Mouse (Mus musculus): ENCODE results near the gene Snx5. TPM values are rescaled to one million over a fixed set of nuclear protein-coding genes. Genes with fewer than 3 reads are reported as not detected.

The Snx5 gene
- polyA plus RNA-seq, 1 experiment from 2014 or later = 98.9 TPM

GRCm38 (mm10) chr2:144280568-144280967 lies 9.9 kb upstream of the Snx5 start:
- Histone ChIP-seq H3K27ac (no peak overlapping the region), H3K9ac (no peak overlapping the region), H3K4me1 (no peaks in the 10 kb centered on the region), H3K36me3 (replicated peaks) (peaks cover 21% of the 10 kb centered on the region), H3K27me3 (no peaks in the 10 kb centered on the region), H3K4me2 (no peak overlapping the region), H3K9me3 (no peaks in the 10 kb centered on the region), H3K4me3 (replicated peaks) (no peak overlapping the region)
- 74% methylated on average over 3 of the region's 3 CpGs for WGBS
- no peak for ATAC-seq (ENCODE audit: low FRiP score)

DNA sequence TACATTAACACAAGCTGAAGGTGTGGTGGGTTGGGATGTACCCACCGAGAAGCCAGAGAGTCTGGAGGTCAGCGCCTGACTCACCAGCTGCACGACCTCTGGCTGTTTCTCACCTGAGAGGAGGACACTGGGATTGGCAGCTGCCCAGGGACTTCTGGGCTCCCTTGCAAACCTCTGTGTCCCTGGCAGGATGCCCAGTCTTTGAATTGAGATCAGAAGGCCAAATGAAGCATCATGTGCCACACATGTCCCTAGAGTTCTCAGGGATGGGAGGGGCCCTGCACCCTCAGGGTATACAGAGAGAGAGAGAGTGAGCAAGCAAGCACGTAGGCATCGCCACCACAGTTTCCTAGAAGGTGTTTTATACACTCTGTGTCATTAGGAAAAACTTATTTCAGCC lies 9.0 kb upstream of the Snx5 start:
- ATAC-seq (ENCODE audit: low FRiP score) = no peak
- Histone ChIP-seq H3K27ac (no peak overlapping the region), H3K36me3 (replicated peaks) (peaks cover 21% of the 10 kb centered on the region), H3K9me3 (no peaks in the 10 kb centered on the region), H3K9ac (no peak overlapping the region), H3K4me3 (replicated peaks) (no peak overlapping the region), H3K27me3 (no peaks in the 10 kb centered on the region), H3K4me2 (no peak overlapping the region), H3K4me1 (peaks cover 3% of the 10 kb centered on the region; the same call in 1 of the 2 replicates)
- 80% methylated on average over 5 of the region's 5 CpGs for WGBS

DNA sequence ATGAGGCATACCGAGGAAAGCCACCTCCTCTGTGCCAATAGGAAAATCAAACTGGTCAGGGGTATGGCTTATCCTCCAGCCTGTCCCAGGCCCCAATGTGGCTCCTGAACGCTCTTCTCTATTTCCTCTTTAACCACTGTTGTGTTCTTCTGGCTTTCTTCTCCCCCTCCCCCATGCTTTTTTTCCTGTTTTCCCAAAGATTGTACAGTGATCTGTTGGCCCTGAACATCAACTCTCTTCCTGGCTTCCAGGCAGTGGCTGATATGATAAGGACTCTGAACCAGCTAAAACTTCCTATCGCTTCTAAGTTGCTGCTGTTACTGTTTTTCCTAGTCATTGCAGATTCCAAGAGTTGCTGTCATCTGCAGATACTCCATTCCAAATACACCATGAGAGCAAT lies 6.2 kb upstream of the Snx5 start:
- peaks cover 6% of the 10 kb centered on the region; the same call in 1 of the 2 replicates for H3K4me1 ChIP-seq
- 95% methylated on average over 3 of the region's 3 CpGs for WGBS
- no peak overlapping the region for H3K27ac ChIP-seq
- no peak overlapping the region for H3K4me3 ChIP-seq (replicated peaks)
- no peaks in the 10 kb centered on the region for H3K27me3 ChIP-seq
- H3K4me2 ChIP-seq = no peak overlapping the region
- no peak for ATAC-seq (ENCODE audit: low FRiP score)
- peaks cover 21% of the 10 kb centered on the region for H3K36me3 ChIP-seq (replicated peaks)
- no peaks in the 10 kb centered on the region for H3K9me3 ChIP-seq
- H3K9ac ChIP-seq = no peak overlapping the region

DNA sequence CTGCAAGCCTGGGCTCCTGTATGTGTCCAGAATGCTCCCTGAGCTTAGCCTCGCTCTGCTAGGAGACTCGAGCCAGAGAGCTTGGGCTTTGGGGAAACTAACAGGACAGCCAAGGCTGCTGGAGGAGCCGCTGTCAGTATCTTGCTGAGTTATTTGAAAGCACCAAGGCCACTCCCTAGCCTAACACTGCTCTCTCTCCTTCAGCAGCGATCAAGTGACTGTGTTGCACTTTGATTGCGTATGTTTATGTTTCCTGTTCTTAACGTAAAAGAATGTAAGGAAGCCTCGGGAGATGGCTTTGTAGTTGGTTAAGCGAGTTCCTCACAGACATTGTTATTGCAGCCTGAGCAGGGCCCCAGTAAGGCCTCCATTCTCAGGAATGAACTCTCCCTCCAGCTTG lies 4.0 kb upstream of the Snx5 start:
- Histone ChIP-seq H3K4me3 (replicated peaks) (no peak overlapping the region), H3K4me1 (peaks cover 10% of the 10 kb centered on the region; the same call in 1 of the 2 replicates), H3K27ac (no peak overlapping the region), H3K9ac (0 out of 2 replicates have a peak overlapping the region, but pooled peaks have one; percentile 17), H3K27me3 (no peaks in the 10 kb centered on the region), H3K36me3 (replicated peaks) (peaks cover 18% of the 10 kb centered on the region), H3K4me2 (no peak overlapping the region), H3K9me3 (no peaks in the 10 kb centered on the region)
- ATAC-seq (ENCODE audit: low FRiP score) = no peak
- WGBS = 78% methylated on average over 8 of the region's 8 CpGs

- Histone ChIP-seq H3K9me3 (no peaks in the 10 kb centered on the region), H3K9ac (no peak overlapping the region), H3K4me1 (peaks cover 32% of the 10 kb centered on the region), H3K27me3 (no peaks in the 10 kb centered on the region), H3K36me3 (replicated peaks) (peaks cover 3% of the 10 kb centered on the region; the same call in 1 of the 2 replicates), H3K4me2 (no peak overlapping the region), H3K4me3 (replicated peaks) (no peak overlapping the region), H3K27ac (no peak overlapping the region)
- 92% methylated on average over 12 of the region's 12 CpGs for WGBS
- ATAC-seq (ENCODE audit: low FRiP score) = no peak
These were observed 1.4 kb upstream of the Snx5 start for GRCm38 (mm10) chr2:144272088-144272487.

GRCm38 (mm10) chr2:144269679-144270475 lies 829 bp downstream of the Snx5 start:
- H3K9me3 ChIP-seq = no peaks in the 10 kb centered on the region
- WGBS = under 1% methylated on average over 33 of the region's 33 CpGs
- peak overlapping the region; percentile 90 for H3K27ac ChIP-seq
- H3K4me3 ChIP-seq (replicated peaks) = peak overlapping the region; percentile 88
- no peaks in the 10 kb centered on the region for H3K36me3 ChIP-seq (replicated peaks)
- peak overlapping the region; percentile 60 for H3K4me2 ChIP-seq
- H3K4me1 ChIP-seq = peaks cover 41% of the 10 kb centered on the region
- H3K9ac ChIP-seq = peak overlapping the region; percentile 98
- ATAC-seq (ENCODE audit: low FRiP score) = peak; percentile 31
- H3K27me3 ChIP-seq = no peaks in the 10 kb centered on the region

- Histone ChIP-seq H3K9me3 (no peaks in the 10 kb centered on the region), H3K27ac (no peak overlapping the region), H3K4me3 (replicated peaks) (peak overlapping the region; percentile 88), H3K4me1 (peaks cover 36% of the 10 kb centered on the region), H3K9ac (peak overlapping the region; percentile 98), H3K27me3 (no peaks in the 10 kb centered on the region), H3K4me2 (peak overlapping the region; percentile 60), H3K36me3 (replicated peaks) (no peaks in the 10 kb centered on the region)
- WGBS = under 1% methylated on average over 11 of the region's 11 CpGs
- ATAC-seq (ENCODE audit: low FRiP score) = no peak
These were observed 1.4 kb downstream of the Snx5 start for GRCm38 (mm10) chr2:144269306-144269650.

DNA sequence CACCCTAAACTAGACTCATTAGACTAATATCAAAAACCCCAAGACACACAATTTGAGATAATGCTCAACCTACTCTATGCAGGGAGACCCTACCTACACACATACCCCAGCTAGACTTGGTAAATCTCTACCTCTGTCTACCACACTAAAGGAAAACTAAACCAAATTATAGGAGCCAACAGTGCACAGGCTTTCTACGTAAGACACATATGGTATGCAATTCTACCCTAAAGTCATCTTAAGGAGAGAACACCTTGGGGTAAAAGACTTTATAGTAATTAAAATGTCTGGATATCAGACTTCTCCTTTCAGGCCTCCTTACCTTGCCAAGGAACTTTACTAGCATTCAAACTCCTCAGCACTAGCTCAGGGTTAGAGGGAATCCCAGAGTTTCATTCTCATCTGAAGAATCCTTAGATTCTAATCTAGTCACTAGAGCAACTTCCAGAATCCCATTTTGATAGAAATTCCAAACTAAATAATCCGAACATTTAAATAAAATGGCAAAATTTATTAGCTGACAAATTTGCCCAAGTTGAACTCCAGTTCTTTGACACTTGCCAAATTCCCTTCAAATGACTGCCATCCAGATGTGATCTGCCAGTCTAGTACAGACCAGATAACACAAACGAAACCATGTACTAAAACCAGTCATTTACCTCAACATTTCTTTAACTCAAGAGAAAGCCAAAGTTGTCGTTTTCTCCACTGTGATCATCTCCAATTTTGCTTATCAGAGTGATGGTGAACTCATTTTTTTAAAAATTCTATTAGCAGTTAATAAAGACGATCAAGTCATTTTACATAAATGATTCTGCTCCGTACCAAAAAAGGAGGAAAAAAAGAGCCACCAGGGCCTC lies 2.0 kb downstream of the Snx5 start:
- no peak overlapping the region for H3K27ac ChIP-seq
- H3K9me3 ChIP-seq = no peaks in the 10 kb centered on the region
- peak overlapping the region; percentile 60 for H3K4me2 ChIP-seq
- H3K9ac ChIP-seq = peak overlapping the region; percentile 98
- H3K4me1 ChIP-seq = peaks cover 36% of the 10 kb centered on the region
- no peaks in the 10 kb centered on the region for H3K36me3 ChIP-seq (replicated peaks)
- H3K27me3 ChIP-seq = no peaks in the 10 kb centered on the region
- no peak for ATAC-seq (ENCODE audit: low FRiP score)
- WGBS = 5% methylated on average over 6 of the region's 6 CpGs
- H3K4me3 ChIP-seq (replicated peaks) = peak overlapping the region; percentile 88

DNA sequence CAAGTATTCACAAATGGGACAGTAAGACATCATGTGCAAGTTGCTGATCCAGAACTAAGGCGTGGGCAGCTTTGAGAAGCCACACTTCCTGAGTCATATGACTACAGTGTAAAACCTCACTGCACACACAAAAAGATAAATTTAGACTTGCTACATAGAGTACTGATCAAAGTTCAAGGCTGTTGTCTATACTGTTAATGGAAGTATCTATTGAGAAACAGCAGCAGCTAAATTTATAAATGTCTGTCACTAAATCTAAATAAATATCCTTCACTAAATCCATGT lies 3.0 kb downstream of the Snx5 start:
- H3K36me3 ChIP-seq (replicated peaks) = no peaks in the 10 kb centered on the region
- no peak overlapping the region for H3K27ac ChIP-seq
- no peak overlapping the region for H3K9ac ChIP-seq
- H3K9me3 ChIP-seq = no peaks in the 10 kb centered on the region
- no peaks in the 10 kb centered on the region for H3K27me3 ChIP-seq
- no peak for ATAC-seq (ENCODE audit: low FRiP score)
- peak overlapping the region; percentile 60 for H3K4me2 ChIP-seq
- 0 out of 2 replicates have a peak overlapping the region, but pooled peaks have one; percentile 88 for H3K4me3 ChIP-seq (replicated peaks)
- WGBS = 51% methylated on average over 1 of the region's 1 CpGs
- peaks cover 36% of the 10 kb centered on the region for H3K4me1 ChIP-seq

- Histone ChIP-seq H3K4me2 (peak overlapping the region; percentile 60; the same call in 1 of the 2 replicates), H3K4me1 (peaks cover 36% of the 10 kb centered on the region), H3K27ac (no peak overlapping the region), H3K9ac (no peak overlapping the region), H3K27me3 (no peaks in the 10 kb centered on the region), H3K36me3 (replicated peaks) (no peaks in the 10 kb centered on the region), H3K9me3 (no peaks in the 10 kb centered on the region), H3K4me3 (replicated peaks) (no peak overlapping the region)
- no peak for ATAC-seq (ENCODE audit: low FRiP score)
- WGBS = 46% methylated on average over 5 of the region's 5 CpGs
These were observed 3.5 kb downstream of the Snx5 start for GRCm38 (mm10) chr2:144267004-144267730.

- no peaks in the 10 kb centered on the region for H3K27me3 ChIP-seq
- H3K36me3 ChIP-seq (replicated peaks) = peaks cover 8% of the 10 kb centered on the region
- no peaks in the 10 kb centered on the region for H3K9me3 ChIP-seq
- no peak for ATAC-seq (ENCODE audit: low FRiP score)
- no peak overlapping the region for H3K27ac ChIP-seq
- WGBS = 61% methylated on average over 4 of the region's 4 CpGs
- no peak overlapping the region for H3K4me3 ChIP-seq (replicated peaks)
- H3K9ac ChIP-seq = no peak overlapping the region
- no peak overlapping the region for H3K4me2 ChIP-seq
- H3K4me1 ChIP-seq = peaks cover 35% of the 10 kb centered on the region
These were observed 4.6 kb downstream of the Snx5 start for GRCm38 (mm10) chr2:144265916-144266683.
